Mouse (Mus musculus) liver, postnatal 0 days (tissue): ENCODE measurements at regions not wholly inside any gene's neighbourhood (a gene's known extent, or its start where the extent isn't known, plus 50 kb on each side); places are given as distances from the start of the nearest gene placed in this dataset.

Source experiments
- ATAC-seq: fragments of 200-750 bp; cut with Nextera tagmentation; 2 replicates; pipeline ENCODE4 v1.8.0; 2017; ENCODE audit warnings: mild to moderate bottlenecking, moderate library complexity
- DNase-seq: peaks from one replicate; pipeline ENCODE4 v3.0.0-alpha.2; 2016
- H3K27ac ChIP-seq: fragments of 300-500 bp; sonication (generic); 2 replicates; pipeline ENCODE4 v1.5.1; 2014; ENCODE audit warnings: antibody characterized with exemption, moderate library complexity, mild to moderate bottlenecking, low read depth
- H3K27me3 ChIP-seq: fragments of 300-500 bp; sonication (generic); 2 replicates; pipeline ENCODE4 v1.6.1; 2014; ENCODE audit warnings: low read length, control low read depth, mixed read lengths; ENCODE audit not compliant: insufficient read depth
- H3K36me3 ChIP-seq: fragments of 300-500 bp; sonication (generic); replicated peaks from 2 replicates; pipeline ENCODE4 v1.6.1; 2014; ENCODE audit warnings: mild to moderate bottlenecking, control low read depth, low read length, moderate library complexity, mixed read lengths; ENCODE audit not compliant: insufficient read depth
- H3K4me1 ChIP-seq: fragments of 300-500 bp; sonication (generic); 2 replicates; pipeline ENCODE4 v1.6.1; 2014; ENCODE audit warnings: antibody characterized with exemption, mild to moderate bottlenecking, control low read depth; ENCODE audit not compliant: insufficient read depth
- H3K4me2 ChIP-seq: fragments of 300-500 bp; sonication (generic); 2 replicates; pipeline ENCODE4 v1.6.1; 2014; ENCODE audit warnings: low read depth, mild to moderate bottlenecking, low read length, moderate library complexity, mixed read lengths
- H3K4me3 ChIP-seq: fragments of 300-500 bp; sonication (generic); 2 replicates; pipeline ENCODE4 v1.5.1; 2014; ENCODE audit warnings: low read depth, low read length
- H3K9ac ChIP-seq: fragments of 300-500 bp; sonication (generic); replicated peaks from 2 replicates; pipeline ENCODE4 v1.6.1; 2014; ENCODE audit warnings: mild to moderate bottlenecking, moderate library complexity
- H3K9me3 ChIP-seq: fragments of 300-500 bp; sonication (generic); 2 replicates; pipeline ENCODE4 v1.6.1; 2016; ENCODE audit warnings: mild to moderate bottlenecking, control low read depth, low read length, mixed read lengths
- CTCF ChIP-seq: sonication (generic); IDR thresholded peaks from 2 replicates; pipeline ENCODE4 v1.5.1; 2016; ENCODE audit warnings: antibody characterized with exemption, low read depth
- EP300 ChIP-seq: IDR thresholded peaks from 2 replicates; pipeline ENCODE4 v1.6.1; 2016; ENCODE audit warnings: antibody characterized with exemption, low read depth, mild to moderate bottlenecking
- whole genome bisulfite sequencing: fragments of 180-500 bp; shearing (Covaris S2); extraction: QIAGEN DNeasy Blood & Tissue Kit; methylation state at CpG from one replicate; pipeline ENCODE4 v1.1.7; 2014; ENCODE audit not compliant: insufficient replicate concordance; 5-methylcytosine and 5-hydroxymethylcytosine counted together

- DNase-seq (no peak), ATAC-seq (no peak)
These were observed 89.5 kb upstream of the Ogfrl1 start for GRCm38 (mm10) chr1:23487031-23487430.

GRCm38 (mm10) chr1:23490640-23491039 lies 93.1 kb upstream of the Ogfrl1 start:
- 79% methylated on average over 10 of the region's 10 CpGs for WGBS
- Histone ChIP-seq H3K4me3 (no peak overlapping the region), H3K27ac (no peak overlapping the region), H3K9me3 (no peaks in the 10 kb centered on the region), H3K9ac (no peak overlapping the region), H3K4me2 (no peak overlapping the region), H3K4me1 (no peaks in the 10 kb centered on the region), H3K27me3 (no peaks in the 10 kb centered on the region), H3K36me3 (no peaks in the 10 kb centered on the region)
- no peak for TF ChIP-seq EP300
- no peak for TF ChIP-seq CTCF
- ATAC-seq (no peak), DNase-seq (no peak)

More at GRCm38 (mm10) chr1:23487031-23487430, 89.5 kb upstream of the Ogfrl1 start:
- H3K4me1 ChIP-seq = no peaks in the 10 kb centered on the region
- no peak overlapping the region for H3K27ac ChIP-seq
- H3K36me3 ChIP-seq = no peaks in the 10 kb centered on the region
- H3K9ac ChIP-seq = no peak overlapping the region
- TF ChIP-seq EP300 = no peak
- TF ChIP-seq CTCF = no peak
- H3K4me3 ChIP-seq = no peak overlapping the region
- H3K9me3 ChIP-seq = no peaks in the 10 kb centered on the region
- H3K27me3 ChIP-seq = no peaks in the 10 kb centered on the region
- no peak overlapping the region for H3K4me2 ChIP-seq

DNA sequence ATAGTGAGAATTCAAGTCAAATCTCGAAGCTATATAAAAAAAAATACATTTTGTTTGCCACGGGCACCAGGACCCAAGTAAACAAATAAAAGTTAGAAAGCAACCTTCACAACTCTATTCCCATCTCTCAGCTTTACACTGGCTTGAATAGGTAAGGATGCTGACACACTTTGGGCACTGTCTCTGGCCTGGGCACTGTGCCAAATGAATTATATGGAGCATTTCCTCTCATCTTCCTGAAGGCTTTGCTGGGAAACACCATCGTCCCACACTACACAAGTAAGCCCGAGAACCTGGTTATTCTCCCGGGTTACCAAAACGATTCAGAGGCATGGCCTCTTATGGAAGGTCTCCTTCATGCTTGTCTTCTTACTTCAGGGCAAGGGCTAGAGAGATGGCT lies 93.5 kb upstream of the Ogfrl1 start:
- Histone ChIP-seq H3K36me3 (no peaks in the 10 kb centered on the region), H3K4me1 (no peaks in the 10 kb centered on the region), H3K9me3 (no peaks in the 10 kb centered on the region), H3K4me3 (no peak overlapping the region), H3K27me3 (no peaks in the 10 kb centered on the region), H3K9ac (no peak overlapping the region), H3K4me2 (no peak overlapping the region), H3K27ac (no peak overlapping the region)
- no peak for ATAC-seq
- DNase-seq = no peak
- WGBS = 68% methylated on average over 6 of the region's 6 CpGs
- TF ChIP-seq CTCF (no peak), EP300 (no peak)

DNA sequence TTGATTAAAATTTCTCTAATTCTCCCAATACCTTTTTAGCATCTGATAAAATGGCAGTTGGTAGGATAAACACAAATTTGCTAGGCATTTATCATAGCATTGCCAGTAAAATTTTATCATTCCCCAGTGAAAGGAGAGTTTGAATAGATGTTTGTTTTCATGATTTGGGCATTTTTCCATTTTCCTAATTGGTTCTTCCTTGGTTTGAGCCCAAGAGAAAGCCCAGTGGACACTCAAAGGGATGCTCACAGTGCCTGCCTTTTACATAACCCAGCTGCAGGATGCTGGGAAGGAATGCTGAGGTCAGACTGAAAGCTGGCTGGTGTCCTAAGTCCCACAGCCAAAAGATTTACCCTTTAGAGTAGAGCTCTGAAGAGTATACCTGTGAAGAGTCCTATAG lies 95.4 kb upstream of the Ogfrl1 start:
- Histone ChIP-seq H3K4me2 (no peak overlapping the region), H3K27me3 (no peaks in the 10 kb centered on the region), H3K4me1 (no peaks in the 10 kb centered on the region), H3K9me3 (no peaks in the 10 kb centered on the region), H3K9ac (no peak overlapping the region), H3K4me3 (no peak overlapping the region), H3K36me3 (no peaks in the 10 kb centered on the region), H3K27ac (no peak overlapping the region)
- no peak for DNase-seq
- TF ChIP-seq EP300 = no peak
- no peak for TF ChIP-seq CTCF
- ATAC-seq = no peak

GRCm38 (mm10) chr1:23495412-23495811 lies 97.8 kb upstream of the Ogfrl1 start:
- WGBS = 38% methylated on average over 4 of the region's 4 CpGs
- DNase-seq (no peak), ATAC-seq (no peak)
- no peaks in the 10 kb centered on the region for H3K36me3 ChIP-seq
- H3K4me1 ChIP-seq = no peaks in the 10 kb centered on the region
- H3K9me3 ChIP-seq = no peaks in the 10 kb centered on the region
- TF ChIP-seq EP300 (no peak), CTCF (peak; percentile 55)
- H3K4me2 ChIP-seq = no peak overlapping the region
- no peak overlapping the region for H3K9ac ChIP-seq
- H3K4me3 ChIP-seq = no peak overlapping the region
- no peaks in the 10 kb centered on the region for H3K27me3 ChIP-seq
- no peak overlapping the region for H3K27ac ChIP-seq

GRCm38 (mm10) chr1:23520113-23520512 lies 122.5 kb upstream of the Ogfrl1 start:
- H3K9me3 ChIP-seq = no peaks in the 10 kb centered on the region
- 51% methylated on average over 2 of the region's 2 CpGs for WGBS
- no peaks in the 10 kb centered on the region for H3K27me3 ChIP-seq
- no peak for DNase-seq
- H3K4me3 ChIP-seq = no peak overlapping the region
- TF ChIP-seq CTCF (no peak), EP300 (no peak)
- H3K4me2 ChIP-seq = no peak overlapping the region
- H3K36me3 ChIP-seq = no peaks in the 10 kb centered on the region
- no peaks in the 10 kb centered on the region for H3K4me1 ChIP-seq
- H3K27ac ChIP-seq = no peak overlapping the region
- no peak for ATAC-seq
- no peak overlapping the region for H3K9ac ChIP-seq

GRCm38 (mm10) chr1:23532659-23533058 lies 135.1 kb upstream of the Ogfrl1 start:
- TF ChIP-seq CTCF (no peak), EP300 (no peak)
- Histone ChIP-seq H3K4me1 (no peaks in the 10 kb centered on the region), H3K9ac (no peak overlapping the region), H3K4me3 (no peak overlapping the region), H3K27me3 (no peaks in the 10 kb centered on the region), H3K36me3 (no peaks in the 10 kb centered on the region), H3K9me3 (peaks cover 2% of the 10 kb centered on the region; the same call in 1 of the 2 replicates), H3K27ac (no peak overlapping the region), H3K4me2 (no peak overlapping the region)
- no peak for ATAC-seq
- no peak for DNase-seq
- 88% methylated on average over 3 of the region's 3 CpGs for WGBS
